Mouse (Mus musculus) embryonic fibroblast, embryonic 13.5 days (primary cell): ENCODE measurements around the gene D1Pas1. TPM values are rescaled to one million over a fixed set of nuclear protein-coding genes. Genes with fewer than 3 reads are reported as not detected.

ENCODE experiments used
- H3K27ac ChIP-seq: 2 replicates; pipeline ENCODE4 v1.5.1; 2012; ENCODE audit warnings: low read length, control low read depth, inconsistent platforms; ENCODE audit not compliant: insufficient read depth
- H3K4me1 ChIP-seq: 2 replicates; pipeline ENCODE4 v1.6.1; 2011; ENCODE audit warnings: low read length; ENCODE audit not compliant: control insufficient read depth, insufficient read depth
- H3K4me3 ChIP-seq: 2 replicates; pipeline ENCODE4 v1.5.1; 2011; ENCODE audit warnings: mild to moderate bottlenecking, control low read depth, low read length; ENCODE audit not compliant: insufficient read depth
- CTCF ChIP-seq: IDR thresholded peaks from 2 replicates; pipeline ENCODE4 v1.5.1; 2011; ENCODE audit warnings: mild to moderate bottlenecking, control low read depth, low read length, moderate library complexity, borderline replicate concordance; ENCODE audit not compliant: insufficient read depth
- POLR2A ChIP-seq: IDR thresholded peaks from 2 replicates; pipeline ENCODE4 v1.6.1; 2011; ENCODE audit warnings: low read depth, mild to moderate bottlenecking, control low read depth, low read length, moderate library complexity
- polyA plus RNA-seq: library from polyadenylated mRNA; stranded (reverse); fragments of >200 nt; gene quantifications from 2 replicates; pipeline ENCODE4 v1.2.4, GENCODE M21; 2011; ENCODE audit warnings: low read depth; ENCODE audit not compliant: missing spikeins, insufficient read length

D1Pas1 gene
- polyA plus RNA-seq, 1 experiment, result 0.16 TPM

- no peak overlapping the region for H3K27ac ChIP-seq
- no peak overlapping the region for H3K4me3 ChIP-seq
- peaks cover 1% of the 10 kb centered on the region; the same call in 1 of the 2 replicates for H3K4me1 ChIP-seq
- no peak for TF ChIP-seq CTCF
- no peak for TF ChIP-seq POLR2A
These were observed 33.0 kb upstream of the D1Pas1 start for GRCm38 (mm10) chr1:186934205-186934604.

GRCm38 (mm10) chr1:186952381-186952780, 14.8 kb upstream of the D1Pas1 start:
- no peak overlapping the region for H3K4me3 ChIP-seq
- H3K4me1 ChIP-seq, result no peaks in the 10 kb centered on the region
- H3K27ac ChIP-seq, result no peak overlapping the region
- no peak for TF ChIP-seq POLR2A
- TF ChIP-seq CTCF, result no peak

DNA sequence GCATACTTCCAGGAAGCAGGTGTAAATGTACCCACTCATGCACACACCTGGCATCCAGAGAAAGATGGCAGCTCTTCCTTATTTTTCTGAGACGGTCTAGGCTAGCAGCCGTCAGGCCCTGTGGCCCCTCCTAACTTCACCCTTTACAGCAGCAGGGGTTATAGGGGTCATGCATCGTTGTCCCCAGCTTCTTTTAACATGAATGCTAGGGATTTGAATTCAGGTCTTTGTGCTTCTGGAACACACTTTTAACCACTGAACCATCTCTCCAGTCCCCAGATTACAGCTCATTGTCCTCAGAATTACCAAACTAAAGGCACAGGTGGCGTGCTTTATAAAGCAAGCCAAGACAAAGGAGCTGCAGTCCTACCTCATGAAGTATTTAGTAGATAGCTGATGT, 12.6 kb upstream of the D1Pas1 start:
- no peaks in the 10 kb centered on the region for H3K4me1 ChIP-seq
- TF ChIP-seq POLR2A, result no peak
- no peak for TF ChIP-seq CTCF
- H3K27ac ChIP-seq, result no peak overlapping the region
- H3K4me3 ChIP-seq, result no peak overlapping the region

GRCm38 (mm10) chr1:186959380-186959779, 7.8 kb upstream of the D1Pas1 start:
- H3K4me1 ChIP-seq, result no peaks in the 10 kb centered on the region
- TF ChIP-seq CTCF (0 out of 2 replicates have a peak, but pooled peaks have one; percentile 2), POLR2A (no peak)
- H3K27ac ChIP-seq, result no peak overlapping the region
- H3K4me3 ChIP-seq, result no peak overlapping the region

DNA sequence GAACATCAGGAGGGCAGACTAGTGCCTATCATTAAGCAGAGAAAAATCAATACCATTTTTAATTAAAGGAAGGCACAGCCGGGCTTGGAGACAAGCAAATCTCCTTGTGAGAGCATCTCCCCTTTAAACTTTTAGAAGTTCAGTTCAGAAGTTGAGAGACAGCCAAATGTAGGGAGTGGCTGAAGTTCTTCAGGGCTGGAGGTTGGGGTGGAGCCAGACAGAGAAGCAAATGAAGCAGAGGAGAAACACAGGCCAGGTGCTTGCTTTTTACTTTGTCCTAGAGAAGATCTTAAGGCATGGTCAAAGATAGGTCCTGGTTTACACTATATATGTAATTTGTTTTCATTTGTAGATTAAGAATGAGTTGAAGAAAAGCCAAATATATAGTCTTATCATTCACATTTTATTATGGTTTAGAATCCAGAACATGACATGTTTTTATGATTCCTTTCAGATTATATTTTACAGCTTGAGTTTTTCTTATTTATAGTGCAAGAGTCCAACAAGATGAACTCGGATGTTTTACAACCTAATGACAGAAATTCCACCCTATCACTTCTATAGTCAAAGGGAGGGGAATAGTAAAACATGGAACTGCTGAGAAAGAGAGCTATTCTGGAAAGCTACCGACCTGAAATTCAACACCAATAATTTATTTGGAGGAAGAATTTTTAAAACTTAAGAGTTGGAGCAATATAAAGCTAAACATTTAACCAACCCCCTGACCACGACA, 2.9 kb upstream of the D1Pas1 start:
- Histone ChIP-seq H3K27ac (no peak overlapping the region), H3K4me3 (no peak overlapping the region), H3K4me1 (no peaks in the 10 kb centered on the region)
- TF ChIP-seq POLR2A (no peak), CTCF (no peak)

DNA sequence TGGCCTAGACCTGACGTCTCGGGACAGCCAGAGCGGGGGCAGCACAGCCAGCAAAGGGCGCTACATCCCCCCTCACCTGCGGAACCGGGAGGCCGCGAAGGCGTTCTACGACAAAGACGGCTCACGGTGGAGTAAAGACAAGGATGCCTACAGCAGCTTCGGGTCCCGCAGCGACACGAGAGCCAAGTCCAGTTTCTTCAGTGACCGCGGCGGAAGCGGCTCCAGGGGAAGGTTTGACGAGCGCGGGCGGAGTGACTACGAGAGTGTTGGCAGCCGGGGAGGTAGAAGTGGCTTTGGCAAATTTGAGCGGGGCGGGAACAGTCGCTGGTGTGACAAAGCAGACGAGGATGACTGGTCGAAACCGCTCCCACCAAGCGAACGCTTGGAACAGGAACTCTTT, 710 bp downstream of the D1Pas1 start:
- no peak overlapping the region for H3K27ac ChIP-seq
- no peaks in the 10 kb centered on the region for H3K4me1 ChIP-seq
- no peak for TF ChIP-seq POLR2A
- TF ChIP-seq CTCF, result no peak
- no peak overlapping the region for H3K4me3 ChIP-seq

GRCm38 (mm10) chr1:186976937-186977540, 9.8 kb downstream of the D1Pas1 start:
- H3K27ac ChIP-seq, result no peak overlapping the region
- TF ChIP-seq CTCF (no peak), POLR2A (no peak)
- no peak overlapping the region for H3K4me3 ChIP-seq
- H3K4me1 ChIP-seq, result no peaks in the 10 kb centered on the region

GRCm38 (mm10) chr1:186977801-186978200, 10.6 kb downstream of the D1Pas1 start:
- H3K4me1 ChIP-seq, result no peaks in the 10 kb centered on the region
- no peak for TF ChIP-seq POLR2A
- no peak overlapping the region for H3K4me3 ChIP-seq
- no peak overlapping the region for H3K27ac ChIP-seq

DNA sequence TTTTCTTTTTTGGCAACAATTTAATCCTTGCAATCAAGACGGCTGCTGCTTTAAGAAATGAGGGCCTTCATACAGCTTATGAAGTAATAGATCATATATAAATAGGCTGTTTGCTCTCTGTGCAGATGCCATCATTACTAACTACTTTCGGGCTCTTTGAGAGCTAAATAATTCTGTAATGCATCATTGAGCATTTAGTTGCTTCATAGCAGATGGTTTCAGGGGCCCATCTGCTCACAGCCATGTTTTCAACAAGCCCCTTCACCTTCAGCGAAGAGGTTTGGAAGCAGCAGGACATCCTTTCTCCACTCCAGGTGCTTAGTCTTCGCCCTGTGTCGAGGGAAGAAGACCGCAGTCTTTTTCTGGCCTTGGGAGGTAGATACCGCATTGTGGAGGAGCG, 12.2 kb downstream of the D1Pas1 start:
- no peak overlapping the region for H3K27ac ChIP-seq
- TF ChIP-seq CTCF (no peak), POLR2A (no peak)
- H3K4me1 ChIP-seq, result peaks cover 3% of the 10 kb centered on the region
- no peak overlapping the region for H3K4me3 ChIP-seq

DNA sequence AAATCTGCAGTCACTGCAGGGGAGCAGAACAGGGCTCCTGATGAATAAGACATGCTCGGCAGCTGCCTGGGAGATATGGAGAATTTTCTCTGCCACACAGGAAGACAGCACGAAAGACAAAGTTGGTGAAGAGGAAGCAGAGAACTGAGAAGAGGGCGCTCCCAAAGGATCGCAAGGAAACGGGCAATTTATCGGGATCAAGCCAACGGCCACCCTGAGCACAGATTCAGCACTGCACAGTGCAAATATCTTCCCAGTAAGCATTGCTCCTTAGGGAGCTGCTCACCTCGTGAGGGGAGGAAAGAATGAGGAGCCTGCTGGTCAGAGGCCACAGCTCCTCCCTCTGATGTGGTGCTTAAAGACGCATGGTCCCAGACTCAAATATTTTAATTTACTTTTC, 13.3 kb downstream of the D1Pas1 start:
- TF ChIP-seq CTCF (no peak), POLR2A (no peak)
- H3K4me3 ChIP-seq, result no peak overlapping the region
- H3K4me1 ChIP-seq, result peaks cover 3% of the 10 kb centered on the region
- no peak overlapping the region for H3K27ac ChIP-seq
